Mouse (Mus musculus): ENCODE results near the gene Churc1. TPM values are rescaled to one million over a fixed set of nuclear protein-coding genes. Genes with fewer than 3 reads are reported as not detected.

Gene Churc1
- polyA plus RNA-seq, 1 experiment from 2014 or later, result 103 TPM

DNA sequence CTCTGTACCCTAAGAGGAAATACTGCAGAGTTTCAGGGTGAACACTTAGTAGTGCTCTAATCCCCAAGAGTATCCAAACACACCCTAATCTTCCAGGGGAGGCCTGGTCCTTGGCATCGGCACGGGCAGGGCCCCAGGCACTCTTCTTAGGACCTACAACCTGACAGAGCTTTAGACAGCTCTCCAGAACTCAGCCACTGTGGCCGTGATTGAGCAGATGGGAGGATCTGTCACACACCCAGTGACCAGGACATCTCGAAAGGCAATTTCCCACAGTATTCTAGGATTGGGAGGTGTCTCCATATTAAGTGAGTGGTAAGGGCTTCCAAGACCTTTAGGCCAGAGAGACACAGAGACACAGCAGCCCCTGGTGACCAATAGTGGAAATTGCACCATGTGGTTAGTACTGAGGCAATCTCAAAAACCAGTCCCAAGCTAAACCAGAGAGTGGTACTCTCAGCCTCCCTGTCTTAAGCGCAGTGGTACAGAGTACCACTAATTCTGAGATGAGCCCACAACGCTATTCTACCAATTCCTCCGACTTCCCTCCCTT is 38.4 kb downstream of the Churc1 start:
- no peak overlapping the region for H3K4me3 ChIP-seq (replicated peaks; ENCODE audit: low read depth, low read length)
- H3K4me2 ChIP-seq (ENCODE audit: low read length), result no peak overlapping the region
- no peak for ATAC-seq (ENCODE audit: low FRiP score, low TSS enrichment)
- H3K36me3 ChIP-seq (ENCODE audit: control insufficient read depth, insufficient read depth, low read length), result peaks cover 5% of the 10 kb centered on the region; the same call in 1 of the 2 replicates
- H3K27me3 ChIP-seq (ENCODE audit: control insufficient read depth, insufficient read depth, low read length), result no peaks in the 10 kb centered on the region
- 53% methylated on average over 7 of the region's 7 CpGs for WGBS
- H3K9me3 ChIP-seq (ENCODE audit: control insufficient read depth, low read length), result no peaks in the 10 kb centered on the region
- H3K27ac ChIP-seq (replicated peaks; ENCODE audit: low read depth, low read length), result no peak overlapping the region
- H3K9ac ChIP-seq (replicated peaks; ENCODE audit: low read length), result no peak overlapping the region
- no peaks in the 10 kb centered on the region for H3K4me1 ChIP-seq (ENCODE audit: control insufficient read depth, insufficient read depth, low read length)
- peak; percentile 70 for DNase-seq

DNA sequence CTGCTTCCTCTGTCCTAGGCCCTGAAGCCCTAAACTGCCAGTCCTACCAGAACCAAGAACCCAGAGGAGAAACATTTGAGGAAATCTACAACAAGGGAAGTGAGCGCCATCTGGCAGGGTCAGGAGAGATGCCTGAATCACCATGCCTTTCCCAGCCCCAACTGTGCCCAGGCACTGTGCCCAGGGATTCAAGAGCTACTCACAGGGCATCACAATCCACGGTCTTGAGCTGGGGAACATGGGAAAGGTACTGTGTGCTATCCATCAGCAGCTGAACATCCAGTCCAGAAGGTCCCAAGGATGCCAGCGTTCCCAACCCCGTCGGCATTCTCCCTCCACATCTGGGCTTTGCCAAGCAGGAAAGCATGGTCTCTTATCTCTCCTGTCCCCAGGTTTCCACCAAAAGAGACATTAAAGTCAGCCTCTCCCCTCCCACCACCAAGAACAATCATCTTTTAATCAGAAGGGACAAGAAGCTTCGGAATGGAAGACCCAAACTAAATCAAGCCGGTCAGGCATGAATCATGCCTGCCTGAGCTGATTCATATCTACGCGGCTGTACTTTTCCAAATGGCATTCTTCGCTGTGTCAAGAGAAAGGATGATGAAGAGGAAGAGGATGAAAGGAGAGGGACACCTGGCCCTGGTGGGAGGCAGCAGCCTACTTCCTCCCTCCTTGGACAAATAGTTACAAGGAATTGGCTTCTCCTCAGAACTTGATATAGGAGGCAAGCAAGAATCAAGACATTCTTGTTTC is 39.9 kb downstream of the Churc1 start:
- no peak for ATAC-seq (ENCODE audit: low FRiP score, low TSS enrichment)

DNA sequence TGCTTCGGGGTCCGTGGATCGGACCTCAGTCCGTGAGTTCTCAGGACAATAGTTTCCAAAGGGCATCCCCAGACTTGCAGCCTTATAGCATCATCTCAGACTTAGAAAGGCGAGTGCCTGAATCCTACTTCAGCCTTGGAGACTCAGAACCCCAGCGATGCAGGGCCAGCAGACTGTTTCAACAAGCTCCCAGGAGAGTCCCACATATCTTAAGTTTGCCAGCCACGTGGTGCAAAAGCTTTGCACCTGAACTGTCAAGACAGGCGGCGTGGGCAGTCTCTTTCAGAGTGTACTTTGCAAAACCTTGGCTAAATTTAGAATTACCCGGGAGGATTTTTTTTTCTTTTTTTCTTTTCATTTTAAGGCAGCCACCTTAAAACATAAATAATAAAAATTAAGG is 42.5 kb downstream of the Churc1 start:
- Histone ChIP-seq H3K4me1 (ENCODE audit: control insufficient read depth, insufficient read depth, low read length) (no peaks in the 10 kb centered on the region), H3K27ac (replicated peaks; ENCODE audit: low read depth, low read length) (no peak overlapping the region)
- 89% methylated on average over 10 of the region's 10 CpGs for WGBS

More for the DNA sequence above, 39.9 kb downstream of the Churc1 start:
- Histone ChIP-seq H3K9ac (replicated peaks; ENCODE audit: low read length) (no peak overlapping the region), H3K4me1 (ENCODE audit: control insufficient read depth, insufficient read depth, low read length) (no peaks in the 10 kb centered on the region), H3K4me2 (ENCODE audit: low read length) (no peak overlapping the region), H3K36me3 (ENCODE audit: control insufficient read depth, insufficient read depth, low read length) (no peaks in the 10 kb centered on the region), H3K9me3 (ENCODE audit: control insufficient read depth, low read length) (no peaks in the 10 kb centered on the region), H3K27ac (replicated peaks; ENCODE audit: low read depth, low read length) (no peak overlapping the region), H3K27me3 (ENCODE audit: control insufficient read depth, insufficient read depth, low read length) (no peaks in the 10 kb centered on the region), H3K4me3 (replicated peaks; ENCODE audit: low read depth, low read length) (no peak overlapping the region)
- no peak for DNase-seq
- 90% methylated on average over 10 of the region's 10 CpGs for WGBS

DNA sequence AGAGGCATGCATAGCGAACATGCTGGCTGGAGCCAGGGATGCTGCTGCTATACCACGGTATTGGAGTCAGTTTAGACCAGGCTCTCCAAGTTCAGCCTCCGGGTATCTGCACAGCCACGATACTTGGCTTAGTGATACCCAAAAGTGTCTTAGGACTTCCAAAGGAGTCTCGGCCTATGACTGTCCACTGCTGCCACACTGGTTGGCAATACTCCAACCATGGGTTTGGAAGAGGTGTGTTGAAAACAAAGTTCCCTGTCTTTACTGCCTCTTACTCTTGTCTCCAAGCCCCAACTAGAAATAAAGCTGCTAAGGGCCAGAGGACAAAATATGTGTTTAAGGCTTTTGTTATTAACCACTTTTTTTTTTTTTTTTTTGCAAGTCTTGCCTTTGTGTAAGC is 45.2 kb downstream of the Churc1 start:
- Histone ChIP-seq H3K9me3 (ENCODE audit: control insufficient read depth, low read length) (no peaks in the 10 kb centered on the region), H3K4me3 (replicated peaks; ENCODE audit: low read depth, low read length) (no peak overlapping the region), H3K4me2 (ENCODE audit: low read length) (no peak overlapping the region), H3K4me1 (ENCODE audit: control insufficient read depth, insufficient read depth, low read length) (no peaks in the 10 kb centered on the region), H3K27me3 (ENCODE audit: control insufficient read depth, insufficient read depth, low read length) (no peaks in the 10 kb centered on the region), H3K36me3 (ENCODE audit: control insufficient read depth, insufficient read depth, low read length) (no peaks in the 10 kb centered on the region), H3K9ac (replicated peaks; ENCODE audit: low read length) (no peak overlapping the region), H3K27ac (replicated peaks; ENCODE audit: low read depth, low read length) (no peak overlapping the region)
- 92% methylated on average over 5 of the region's 5 CpGs for WGBS
- ATAC-seq (ENCODE audit: low FRiP score, low TSS enrichment) (no peak), DNase-seq (no peak)

More for the DNA sequence above, 42.5 kb downstream of the Churc1 start:
- no peaks in the 10 kb centered on the region for H3K27me3 ChIP-seq (ENCODE audit: control insufficient read depth, insufficient read depth, low read length)
- no peak overlapping the region for H3K9ac ChIP-seq (replicated peaks; ENCODE audit: low read length)
- no peak overlapping the region for H3K4me2 ChIP-seq (ENCODE audit: low read length)
- no peak for ATAC-seq (ENCODE audit: low FRiP score, low TSS enrichment)
- H3K36me3 ChIP-seq (ENCODE audit: control insufficient read depth, insufficient read depth, low read length), result no peaks in the 10 kb centered on the region
- H3K9me3 ChIP-seq (ENCODE audit: control insufficient read depth, low read length), result no peaks in the 10 kb centered on the region
- H3K4me3 ChIP-seq (replicated peaks; ENCODE audit: low read depth, low read length), result no peak overlapping the region
- no peak for DNase-seq

DNA sequence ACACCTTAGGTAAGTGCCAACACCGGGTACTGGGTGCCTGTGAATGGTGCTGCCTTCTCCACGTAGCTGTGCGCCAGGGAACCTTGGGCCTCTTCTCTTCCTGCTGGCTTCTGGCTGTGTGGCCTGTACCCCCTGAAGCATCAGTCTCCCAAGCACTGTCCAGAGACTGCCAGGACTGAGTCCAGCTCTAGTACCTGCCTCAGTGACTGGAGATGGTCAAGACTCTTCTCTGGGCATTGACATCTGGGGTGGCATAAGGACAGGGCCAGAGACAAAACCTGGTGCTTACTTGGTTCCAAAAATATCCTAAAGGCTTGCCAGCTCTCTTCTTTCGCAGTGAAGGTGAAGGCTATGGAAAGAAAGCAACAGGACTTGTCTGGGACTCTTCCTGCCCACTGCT is 45.7 kb downstream of the Churc1 start:
- no peak overlapping the region for H3K4me3 ChIP-seq (replicated peaks; ENCODE audit: low read depth, low read length)
- DNase-seq (no peak), ATAC-seq (ENCODE audit: low FRiP score, low TSS enrichment) (no peak)
- WGBS, result 89% methylated on average over 4 of the region's 4 CpGs
- H3K27ac ChIP-seq (replicated peaks; ENCODE audit: low read depth, low read length), result no peak overlapping the region
- no peak overlapping the region for H3K4me2 ChIP-seq (ENCODE audit: low read length)
- no peak overlapping the region for H3K9ac ChIP-seq (replicated peaks; ENCODE audit: low read length)
- H3K9me3 ChIP-seq (ENCODE audit: control insufficient read depth, low read length), result no peaks in the 10 kb centered on the region
- H3K4me1 ChIP-seq (ENCODE audit: control insufficient read depth, insufficient read depth, low read length), result no peaks in the 10 kb centered on the region
- no peaks in the 10 kb centered on the region for H3K36me3 ChIP-seq (ENCODE audit: control insufficient read depth, insufficient read depth, low read length)
- no peaks in the 10 kb centered on the region for H3K27me3 ChIP-seq (ENCODE audit: control insufficient read depth, insufficient read depth, low read length)

DNA sequence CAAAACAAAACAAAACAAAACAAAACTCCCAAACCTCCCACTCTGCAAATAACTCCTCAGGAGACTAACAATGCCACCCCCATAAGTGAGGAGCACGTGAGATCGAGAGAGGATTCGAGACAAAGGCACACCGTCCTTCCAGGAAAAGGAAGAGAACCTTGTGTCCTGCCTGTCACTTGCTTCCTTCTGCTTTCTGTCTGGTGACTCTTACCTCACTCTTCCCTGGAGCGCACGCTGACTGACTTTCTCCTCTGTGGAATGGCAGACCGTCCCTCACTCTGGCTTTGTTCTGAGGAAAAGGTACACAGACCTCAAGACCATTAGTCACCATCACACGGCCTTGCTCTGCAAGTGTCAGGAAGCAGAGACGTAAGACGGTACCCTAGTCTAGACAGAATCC is 48.2 kb downstream of the Churc1 start:
- Histone ChIP-seq H3K36me3 (ENCODE audit: control insufficient read depth, insufficient read depth, low read length) (no peaks in the 10 kb centered on the region), H3K27me3 (ENCODE audit: control insufficient read depth, insufficient read depth, low read length) (no peaks in the 10 kb centered on the region), H3K9ac (replicated peaks; ENCODE audit: low read length) (no peak overlapping the region), H3K27ac (replicated peaks; ENCODE audit: low read depth, low read length) (no peak overlapping the region), H3K9me3 (ENCODE audit: control insufficient read depth, low read length) (no peaks in the 10 kb centered on the region), H3K4me2 (ENCODE audit: low read length) (no peak overlapping the region), H3K4me3 (replicated peaks; ENCODE audit: low read depth, low read length) (no peak overlapping the region), H3K4me1 (ENCODE audit: control insufficient read depth, insufficient read depth, low read length) (peaks cover 3% of the 10 kb centered on the region; the same call in 1 of the 2 replicates)
- no peak for ATAC-seq (ENCODE audit: low FRiP score, low TSS enrichment)
- no peak for DNase-seq
- 84% methylated on average over 10 of the region's 10 CpGs for WGBS

DNA sequence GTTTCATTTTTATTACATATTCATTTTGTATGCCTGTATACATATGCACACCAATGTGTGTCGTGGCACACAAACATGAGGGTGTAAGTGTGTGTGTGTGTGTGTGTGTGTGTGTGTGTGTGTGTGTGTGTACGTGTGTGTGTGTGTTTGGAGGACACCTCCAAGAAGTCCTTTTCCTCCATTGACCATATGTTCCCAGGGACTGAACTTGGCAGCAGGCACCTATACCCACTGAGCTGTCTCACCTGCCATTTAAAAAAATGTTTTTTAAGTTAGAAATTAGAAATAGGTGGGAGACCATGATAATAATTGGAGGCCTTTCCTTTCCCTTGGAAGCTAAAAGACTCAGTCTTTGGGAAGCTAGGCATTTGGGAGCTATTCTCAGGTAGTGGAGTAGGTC is 48.8 kb downstream of the Churc1 start:
- Histone ChIP-seq H3K9ac (replicated peaks; ENCODE audit: low read length) (no peak overlapping the region), H3K36me3 (ENCODE audit: control insufficient read depth, insufficient read depth, low read length) (no peaks in the 10 kb centered on the region), H3K4me2 (ENCODE audit: low read length) (no peak overlapping the region), H3K4me1 (ENCODE audit: control insufficient read depth, insufficient read depth, low read length) (peaks cover 3% of the 10 kb centered on the region; the same call in 1 of the 2 replicates), H3K27ac (replicated peaks; ENCODE audit: low read depth, low read length) (no peak overlapping the region), H3K4me3 (replicated peaks; ENCODE audit: low read depth, low read length) (no peak overlapping the region), H3K9me3 (ENCODE audit: control insufficient read depth, low read length) (no peaks in the 10 kb centered on the region), H3K27me3 (ENCODE audit: control insufficient read depth, insufficient read depth, low read length) (no peaks in the 10 kb centered on the region)
- WGBS, result 92% methylated on average over 2 of the region's 2 CpGs
- DNase-seq (no peak), ATAC-seq (ENCODE audit: low FRiP score, low TSS enrichment) (no peak)

DNA sequence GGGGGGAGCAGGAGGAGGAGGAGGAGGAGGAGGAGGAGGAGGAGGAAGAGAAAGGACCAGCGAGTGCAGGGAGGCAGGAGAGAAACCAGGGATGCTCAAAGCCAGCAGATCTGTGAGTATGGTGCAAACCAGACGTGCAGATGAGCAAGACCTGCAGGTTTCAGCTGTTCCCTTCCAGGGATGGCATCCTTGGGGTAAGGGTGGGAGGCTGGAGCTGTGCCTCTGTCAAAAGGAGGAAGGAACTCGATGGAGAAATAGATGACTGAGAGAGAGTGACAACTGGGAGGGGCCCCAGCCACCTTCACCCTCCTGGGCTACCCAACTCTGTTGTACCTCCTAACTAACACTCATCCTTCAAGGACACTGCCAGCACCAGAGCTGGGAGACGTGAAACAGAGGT is 51.4 kb downstream of the Churc1 start:
- H3K36me3 ChIP-seq (ENCODE audit: control insufficient read depth, insufficient read depth, low read length), result no peaks in the 10 kb centered on the region
- WGBS, result 61% methylated on average over 4 of the region's 4 CpGs
- H3K27me3 ChIP-seq (ENCODE audit: control insufficient read depth, insufficient read depth, low read length), result no peaks in the 10 kb centered on the region
- DNase-seq, result no peak
- peaks cover 15% of the 10 kb centered on the region for H3K4me1 ChIP-seq (ENCODE audit: control insufficient read depth, insufficient read depth, low read length)
- no peak overlapping the region for H3K4me2 ChIP-seq (ENCODE audit: low read length)
- H3K9ac ChIP-seq (replicated peaks; ENCODE audit: low read length), result no peak overlapping the region
- no peaks in the 10 kb centered on the region for H3K9me3 ChIP-seq (ENCODE audit: control insufficient read depth, low read length)
- H3K27ac ChIP-seq (replicated peaks; ENCODE audit: low read depth, low read length), result no peak overlapping the region
- ATAC-seq (ENCODE audit: low FRiP score, low TSS enrichment), result no peak
- no peak overlapping the region for H3K4me3 ChIP-seq (replicated peaks; ENCODE audit: low read depth, low read length)

DNA sequence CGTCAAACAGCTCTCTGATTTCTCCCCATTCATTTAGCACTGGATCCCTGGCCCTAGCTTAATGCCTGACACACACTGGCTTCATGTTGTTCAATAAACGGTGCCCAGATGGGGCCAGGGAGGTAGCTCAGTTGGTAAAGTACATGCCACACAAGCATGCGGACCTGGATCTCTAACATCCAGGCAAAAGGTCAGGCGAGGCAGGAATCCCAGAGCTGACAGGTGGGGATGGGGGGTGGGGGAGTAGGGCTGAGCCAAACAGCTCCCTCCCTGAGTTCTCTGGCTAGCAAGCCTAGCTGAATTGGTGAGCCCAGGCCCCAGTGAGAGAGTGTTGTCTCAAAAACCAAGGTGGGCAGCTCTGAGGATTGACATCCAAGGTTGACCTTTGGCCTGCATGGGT is 51.8 kb downstream of the Churc1 start:
- no peak for ATAC-seq (ENCODE audit: low FRiP score, low TSS enrichment)
- Histone ChIP-seq H3K27me3 (ENCODE audit: control insufficient read depth, insufficient read depth, low read length) (no peaks in the 10 kb centered on the region), H3K4me3 (replicated peaks; ENCODE audit: low read depth, low read length) (no peak overlapping the region), H3K9me3 (ENCODE audit: control insufficient read depth, low read length) (no peaks in the 10 kb centered on the region), H3K36me3 (ENCODE audit: control insufficient read depth, insufficient read depth, low read length) (no peaks in the 10 kb centered on the region), H3K4me2 (ENCODE audit: low read length) (no peak overlapping the region), H3K4me1 (ENCODE audit: control insufficient read depth, insufficient read depth, low read length) (peaks cover 15% of the 10 kb centered on the region), H3K27ac (replicated peaks; ENCODE audit: low read depth, low read length) (no peak overlapping the region), H3K9ac (replicated peaks; ENCODE audit: low read length) (no peak overlapping the region)
- DNase-seq, result no peak
- 60% methylated on average over 4 of the region's 4 CpGs for WGBS

Data from midbrain, embryonic 14.5 days (tissue).